Mouse (Mus musculus) right cerebral cortex, postnatal 4 days (tissue): ENCODE measurements at regions not wholly inside any gene's neighbourhood (a gene's known extent, or its start where the extent isn't known, plus 50 kb on each side); places are given as distances from the start of the nearest gene placed in this dataset.

ENCODE experiments used
- DNase-seq: peaks from one replicate; pipeline ENCODE4 v3.0.0-alpha.2; 2022

DNA sequence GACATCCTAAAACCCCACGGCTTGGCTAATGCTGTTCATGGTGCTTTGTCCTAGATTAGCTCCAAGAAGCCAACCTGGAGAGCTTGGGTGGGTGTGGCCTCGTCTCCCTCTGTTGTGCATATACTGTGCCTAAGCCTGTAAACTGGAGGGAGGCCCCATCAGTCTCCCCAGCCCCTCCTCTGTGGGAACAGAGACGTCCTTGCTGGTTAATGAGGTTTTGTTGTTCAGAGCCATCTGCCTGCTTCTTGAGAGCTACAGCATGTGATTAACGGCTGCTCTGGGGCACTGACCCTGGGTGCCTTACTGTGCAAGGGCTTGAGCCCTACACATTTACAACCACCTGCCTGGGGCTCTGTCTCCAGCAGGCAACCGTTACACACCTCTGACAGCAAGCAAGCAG lies 143.9 kb upstream of the Gm3448 start:
- no peak for DNase-seq

DNA sequence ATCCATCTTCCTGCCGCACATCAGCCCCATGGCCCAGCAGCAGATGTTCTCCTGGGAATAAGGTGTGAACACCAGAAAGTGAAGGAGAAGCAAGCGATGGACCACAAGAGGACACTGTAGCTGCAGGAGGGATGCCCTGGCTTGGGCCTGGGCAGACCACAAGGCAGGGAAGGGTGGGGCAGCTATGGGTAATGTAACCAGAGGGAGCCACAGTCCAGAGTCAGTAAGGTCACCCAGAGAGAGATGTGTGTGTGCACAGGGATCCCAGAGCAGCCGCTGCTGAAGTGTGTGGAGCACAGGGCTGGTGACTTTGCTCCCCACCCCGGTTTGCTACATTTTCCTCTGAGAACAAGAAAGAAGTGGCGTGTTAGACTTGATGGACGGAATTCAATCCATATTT lies 142.5 kb upstream of the Gm3448 start:
- DNase-seq, result no peak

DNA sequence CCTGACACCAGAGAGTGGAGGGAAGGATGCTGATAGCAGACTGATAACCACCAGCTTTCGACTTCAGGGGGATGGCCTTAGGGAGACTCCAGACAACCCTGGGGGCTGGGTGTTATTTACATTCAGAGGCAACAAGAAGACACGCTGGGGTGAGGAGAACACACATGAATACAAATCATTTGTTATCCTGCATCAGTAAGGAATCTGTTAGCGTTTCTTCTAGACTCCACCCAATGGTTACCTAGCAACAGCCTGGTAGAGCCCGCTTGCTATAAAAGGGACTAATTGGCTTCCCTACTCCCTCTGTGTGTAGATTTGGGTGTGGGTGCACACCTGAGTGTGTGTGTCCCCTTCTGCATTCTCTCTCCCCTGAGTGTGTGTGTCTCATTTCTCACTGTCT lies 140.8 kb upstream of the Gm3448 start:
- DNase-seq, result no peak

DNA sequence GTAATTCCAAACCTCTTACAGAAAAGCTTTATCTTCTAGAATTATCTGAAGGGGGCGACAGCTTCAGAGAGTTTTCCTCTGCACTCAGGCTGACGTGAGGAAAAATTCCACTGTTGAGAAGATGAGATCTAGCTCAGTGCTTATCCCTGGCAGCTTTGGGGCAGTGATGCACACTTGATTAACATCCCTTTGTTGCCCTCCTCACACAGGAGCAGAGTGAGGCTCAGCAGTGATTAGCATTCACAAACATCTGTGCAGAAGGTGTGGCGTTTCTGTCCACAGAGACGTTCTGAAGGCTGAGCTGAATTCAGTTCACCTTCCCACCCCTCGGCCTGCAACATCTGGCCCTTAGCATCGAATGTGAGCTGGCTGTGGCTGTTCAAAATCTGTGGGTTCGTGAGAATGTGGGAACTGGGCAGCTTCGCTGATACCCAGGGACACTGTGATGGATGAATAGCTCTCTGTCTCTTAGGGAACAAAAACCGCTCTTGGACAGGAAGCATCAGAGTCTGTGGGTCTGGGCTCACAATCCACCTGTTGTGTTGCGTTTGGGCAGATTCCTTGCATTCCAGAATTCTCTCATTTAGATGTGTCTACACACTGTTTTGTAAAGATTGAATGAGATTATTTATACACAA lies 139.0 kb upstream of the Gm3448 start:
- DNase-seq, result no peak

DNA sequence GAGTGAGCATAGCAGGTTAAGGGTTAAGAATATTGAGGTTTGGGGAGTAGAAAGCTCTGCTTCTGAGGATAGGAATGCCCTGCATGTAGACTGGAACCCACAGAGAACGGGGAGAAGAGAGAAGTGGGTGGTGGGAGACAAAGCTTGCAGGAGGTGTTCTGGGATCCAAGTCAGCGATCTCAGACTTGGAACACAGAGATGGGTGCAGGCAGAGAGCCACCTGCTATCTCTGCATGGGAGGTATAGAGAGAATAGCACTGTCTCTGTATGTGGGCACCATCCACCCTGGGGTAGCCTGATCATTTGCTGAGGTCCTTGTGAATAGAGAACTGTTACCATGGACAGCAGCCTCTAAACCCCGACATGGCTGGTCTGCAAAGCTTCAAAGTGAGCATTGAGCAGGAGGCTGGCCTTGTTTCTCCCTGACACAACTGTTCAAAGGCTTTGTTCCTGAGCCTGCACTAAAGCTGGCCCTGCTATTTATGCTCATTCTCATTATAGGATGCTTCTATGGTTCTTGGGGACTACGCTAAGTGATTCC lies 138.1 kb upstream of the Gm3448 start:
- no peak for DNase-seq

DNA sequence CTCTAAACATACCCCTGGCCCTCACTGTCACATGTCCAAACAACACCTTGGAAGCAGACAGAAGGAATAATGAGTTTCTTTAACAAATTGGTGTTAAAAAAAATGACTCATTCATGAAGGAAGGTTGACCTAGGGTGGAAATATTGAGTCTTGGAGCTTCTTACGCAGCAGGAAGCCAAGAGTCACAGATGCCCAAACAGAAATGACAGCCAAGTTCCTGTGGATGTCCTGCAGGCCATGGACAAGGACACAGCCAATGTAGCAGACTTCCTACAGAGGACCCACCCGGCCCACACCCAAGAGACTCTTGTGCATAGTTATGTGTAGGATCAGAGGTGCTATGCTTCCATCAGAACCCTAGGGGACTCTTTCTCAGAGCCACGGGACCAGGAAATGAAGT lies 136.1 kb upstream of the Gm3448 start:
- DNase-seq, result no peak

DNA sequence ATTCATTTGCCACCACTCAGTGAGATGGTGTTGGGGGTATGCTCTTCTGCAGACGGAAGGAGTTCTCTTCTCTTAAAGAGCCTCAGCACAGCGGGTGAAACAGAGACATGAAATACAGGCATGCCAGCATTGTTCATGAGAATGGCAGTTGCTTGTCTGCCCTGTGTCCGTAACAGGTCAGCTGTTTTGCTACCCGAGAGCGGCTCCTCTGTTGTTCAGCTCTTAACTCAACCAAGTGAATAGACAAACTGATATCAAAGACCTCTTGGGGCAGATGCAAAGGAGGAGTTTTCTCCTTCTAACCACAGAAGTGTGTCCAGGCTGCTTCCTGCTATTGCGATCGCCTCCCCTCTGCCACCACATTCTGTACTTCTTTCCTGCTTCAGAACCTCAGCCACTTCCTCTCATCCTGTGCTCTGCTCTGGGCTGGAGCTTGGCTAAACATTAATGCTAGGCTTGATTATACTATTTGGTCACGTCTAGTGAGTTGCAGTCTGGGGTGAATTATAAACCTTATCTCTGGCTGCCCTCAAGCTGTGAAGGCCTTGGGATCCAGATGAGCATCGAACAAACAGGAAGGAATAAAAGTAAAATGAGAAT lies 133.1 kb upstream of the Gm3448 start:
- DNase-seq, result no peak

DNA sequence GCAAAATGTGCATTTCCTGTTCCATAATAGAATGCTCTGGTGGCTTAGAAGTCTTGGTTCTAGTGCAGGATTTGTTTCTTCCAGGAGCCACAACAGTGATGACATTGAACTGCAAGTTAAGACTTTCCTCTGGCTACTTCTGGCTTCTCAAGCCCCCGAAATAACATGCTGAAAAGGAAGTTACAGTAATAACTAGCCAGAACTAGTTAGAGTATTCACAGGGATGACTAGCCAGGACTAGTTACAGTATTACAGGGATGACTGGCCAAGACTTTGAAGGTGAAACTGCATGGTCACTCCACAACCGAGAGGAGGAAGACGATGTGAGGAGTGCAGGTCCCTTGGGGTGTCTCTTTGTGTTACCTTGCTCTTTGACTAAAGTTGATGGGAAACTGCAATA lies 126.6 kb upstream of the Gm3448 start:
- no peak for DNase-seq

DNA sequence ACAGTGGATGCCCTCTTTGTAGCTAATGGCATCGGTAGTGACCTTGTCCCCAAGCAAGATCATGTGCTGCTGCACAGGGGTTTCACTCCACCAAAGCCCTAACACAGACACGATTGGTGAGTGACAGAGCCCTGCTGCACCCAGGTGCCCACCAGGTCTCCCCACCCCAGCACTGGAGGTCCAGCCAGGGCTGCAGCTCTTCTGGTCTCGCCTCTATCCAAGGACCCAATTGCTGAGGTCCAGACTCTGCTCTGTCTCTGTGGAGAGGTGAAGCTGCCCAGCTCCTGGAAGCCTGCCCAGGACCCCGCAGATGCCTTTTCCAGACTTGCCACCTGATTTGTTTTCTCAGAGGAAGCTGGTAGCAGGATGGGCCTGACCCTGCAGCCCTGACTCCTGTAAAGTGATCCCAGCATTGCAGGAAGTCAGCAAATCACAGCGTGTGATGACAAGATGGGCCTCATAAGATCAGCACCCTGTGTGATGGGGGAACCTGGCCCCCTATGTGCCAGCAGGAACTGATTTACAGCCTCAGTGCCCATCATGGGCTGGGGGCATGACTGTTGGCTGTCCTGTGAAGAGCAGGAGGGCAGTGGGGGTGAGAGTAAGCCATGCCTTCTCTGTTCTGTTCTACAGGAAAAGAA lies 116.5 kb upstream of the Gm3448 start:
- DNase-seq, result no peak

DNA sequence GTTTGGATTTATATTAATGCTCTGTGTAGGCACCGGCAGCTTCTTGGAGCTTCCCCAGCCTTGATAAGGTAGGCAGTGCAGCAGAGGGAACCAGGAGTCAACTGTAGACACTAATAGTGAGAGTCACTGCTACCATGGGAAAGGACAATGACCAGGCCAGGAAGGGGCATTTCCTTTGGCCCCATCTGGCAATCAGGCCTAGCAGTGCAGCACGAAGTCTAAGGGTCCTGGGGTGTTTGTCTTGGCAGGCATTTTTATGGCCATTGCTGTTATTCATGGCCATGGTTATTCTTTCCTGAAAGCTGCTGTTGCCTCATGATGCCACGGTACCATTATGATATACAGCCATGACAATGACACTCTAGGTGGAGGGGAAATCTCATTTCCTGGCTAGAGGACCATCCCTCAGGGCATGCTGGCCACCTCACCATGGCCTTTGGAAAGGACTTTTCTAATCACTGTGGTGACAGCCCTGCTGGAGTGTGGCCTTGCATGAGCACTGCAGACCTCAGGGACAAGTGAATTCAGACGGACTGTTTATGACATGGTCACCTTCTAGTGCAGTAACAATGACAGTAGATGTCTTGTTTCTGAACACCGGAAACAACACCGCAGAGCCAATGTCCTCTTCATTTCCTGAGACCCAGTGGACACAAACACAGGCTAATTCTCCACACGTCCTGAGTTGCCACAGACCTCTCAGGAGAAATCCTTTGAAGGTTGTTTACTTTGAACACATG lies 111.8 kb upstream of the Gm3448 start:
- no peak for DNase-seq

DNA sequence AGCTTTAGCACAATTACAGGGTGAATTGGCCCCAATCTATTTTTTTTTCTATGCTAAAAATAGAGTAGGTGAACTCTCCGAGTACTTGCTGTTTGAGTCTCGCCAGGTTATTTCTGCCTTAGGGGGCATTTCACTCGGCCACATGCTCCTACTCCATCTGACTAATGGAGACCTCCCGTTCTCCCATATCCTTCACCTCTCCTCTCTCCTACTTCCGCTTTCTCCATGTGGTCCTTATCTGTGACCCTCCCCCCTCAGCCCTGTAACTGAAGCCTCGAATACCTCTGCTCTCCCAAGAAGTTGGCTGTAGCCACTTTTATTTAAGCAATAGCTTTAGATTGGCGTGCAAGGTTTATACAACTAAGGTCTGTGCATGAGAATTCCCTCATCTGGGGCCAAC lies 111.1 kb upstream of the Gm3448 start:
- DNase-seq, result no peak

DNA sequence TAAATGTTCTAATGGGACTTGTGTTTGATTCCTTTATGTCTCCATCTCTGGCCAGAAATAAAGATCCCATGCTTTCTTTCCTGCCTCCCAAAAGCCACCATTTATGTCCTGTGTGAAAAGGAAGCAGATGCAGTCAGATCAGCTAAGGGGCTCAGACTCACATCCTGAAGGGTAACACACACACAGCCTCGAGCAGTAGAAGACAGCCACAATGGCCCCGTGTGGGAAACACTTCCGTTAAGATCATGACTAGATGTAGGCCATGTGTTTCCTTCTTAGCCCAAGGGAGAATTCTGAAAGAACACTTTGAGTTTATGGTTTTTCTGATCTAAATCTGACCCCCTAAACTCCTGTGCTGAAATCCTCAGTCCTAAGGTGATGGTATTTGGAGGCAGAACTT lies 110.4 kb upstream of the Gm3448 start:
- DNase-seq, result no peak

DNA sequence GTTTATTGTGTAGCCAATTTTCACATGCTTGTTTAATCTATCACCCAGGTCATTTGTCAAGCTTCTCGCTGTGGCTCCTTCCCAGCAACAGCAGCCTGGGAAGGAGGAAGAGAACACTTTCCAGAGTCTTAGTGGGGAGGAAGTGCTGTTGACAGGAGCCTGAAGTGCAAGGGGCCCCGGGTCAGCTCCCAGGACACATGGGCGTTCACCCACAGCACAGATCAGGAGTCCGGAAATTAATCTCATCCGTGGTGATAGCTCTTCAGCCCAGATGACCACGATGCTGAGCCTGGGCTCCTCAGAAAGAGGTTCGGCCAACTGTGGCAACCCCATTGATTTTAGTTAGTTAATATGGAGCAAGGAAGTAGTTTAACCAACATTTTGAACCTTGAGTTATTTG lies 105.3 kb upstream of the Gm3448 start:
- no peak for DNase-seq

DNA sequence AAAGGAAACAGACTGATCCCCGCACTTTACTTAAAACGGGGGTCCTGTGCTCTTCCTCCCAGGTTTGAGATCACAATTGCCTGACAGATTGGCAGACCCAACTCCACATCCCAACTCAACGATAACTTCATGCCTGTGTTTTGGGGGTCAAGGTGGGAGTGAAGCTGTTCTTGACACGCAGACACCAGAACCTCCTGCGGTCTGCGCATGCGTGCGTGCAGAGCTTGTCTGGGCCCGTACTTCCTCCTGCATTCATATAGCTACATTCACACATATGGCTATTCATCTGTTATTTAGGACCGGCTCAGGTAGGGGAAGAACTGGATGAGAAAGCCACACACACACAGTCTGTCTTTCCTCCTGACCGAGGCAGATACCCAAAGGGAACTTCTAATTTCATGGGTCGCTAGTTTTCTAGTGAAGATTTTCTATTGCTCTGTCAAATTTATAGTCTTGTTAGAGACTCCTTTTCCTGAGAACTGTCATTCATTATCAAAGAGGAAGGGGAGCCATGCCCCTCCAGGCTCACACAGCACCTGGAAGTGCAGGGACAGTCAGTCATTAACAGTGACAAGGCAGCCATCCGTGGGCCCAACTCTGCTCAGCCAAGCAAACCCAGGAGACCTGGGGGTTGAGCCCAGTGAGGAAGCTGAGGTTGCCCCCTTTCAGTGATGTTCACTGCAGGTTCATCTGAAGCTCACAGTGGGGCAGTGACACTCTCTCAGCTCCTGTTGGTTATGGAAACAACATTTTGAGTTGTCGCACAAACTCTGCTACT lies 104.0 kb upstream of the Gm3448 start:
- no peak for DNase-seq

DNA sequence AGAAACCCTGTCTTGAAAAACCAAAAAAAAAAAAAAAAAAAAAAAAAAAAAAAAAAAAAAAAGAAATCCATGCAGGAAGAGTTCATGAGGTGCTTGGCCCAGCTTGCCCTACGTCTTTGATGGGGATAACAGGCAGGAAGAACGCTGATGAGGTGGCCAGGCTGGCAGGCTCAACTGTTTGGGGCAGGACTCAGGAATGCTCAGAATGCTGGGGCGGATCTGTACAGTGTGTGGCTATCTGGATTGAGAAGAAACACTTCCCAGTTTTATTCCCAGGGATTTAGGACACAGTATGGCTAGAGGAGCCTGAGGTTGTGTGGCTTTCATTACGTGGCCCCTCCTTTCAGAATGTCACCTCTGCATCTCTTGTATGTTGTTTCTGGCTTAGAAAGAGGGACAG lies 99.1 kb upstream of the Gm3448 start:
- DNase-seq, result no peak
